Mouse (Mus musculus): Measurements from ENCODE around the gene Toe1. TPM values are rescaled to one million over a fixed set of nuclear protein-coding genes. Genes with fewer than 3 reads are reported as not detected.

The Toe1 gene
- total and polyA plus RNA-seq, 3 experiments = 31.3 to 47.8 (median 40.3) TPM

GRCm38 (mm10) chr4:116749750-116750149, 57.7 kb downstream of the Toe1 start:
- DNase-seq (ENCODE audit: extremely low read depth) = no peak
- Histone ChIP-seq H3K9me3 (replicated peaks; ENCODE audit: low read length) (no peaks in the 10 kb centered on the region), H3K27me3 (replicated peaks) (no peaks in the 10 kb centered on the region), H3K79me2 (replicated peaks; ENCODE audit: control insufficient read depth, extremely low read depth, insufficient read depth, poor library complexity, severe bottlenecking) (no peaks in the 10 kb centered on the region), H3K36me3 (replicated peaks in 1 of 2; ENCODE audit: control insufficient read depth in 1 of 2, insufficient read depth in 1 of 2, low read length in 1 of 2) (peaks cover 0 to 3% of the 10 kb centered on the region in 2 experiments), H3K4me3 (replicated peaks in 1 of 3; ENCODE audit: low read depth in 2 of 3, low read length in 2 of 3, poor library complexity in 1 of 3) (no peak overlapping the region), H3K9ac (ENCODE audit: insufficient read depth, low read depth) (no peak overlapping the region), H3K27ac (ENCODE audit: insufficient read depth, low read depth) (no peak overlapping the region), H3K4me1 (ENCODE audit: control insufficient read depth in 1 of 2, insufficient read depth in 2 of 2) (no peaks in the 10 kb centered on the region), H3K4me2 (ENCODE audit: insufficient read depth, low read depth, poor library complexity, severe bottlenecking) (no peak overlapping the region)
- in situ Hi-C loops (cut with MboI; ENCODE audit: low pct_ligation_motif_present, low pct_unique_long_range_greater_than_20kb, low sequenced_read_pairs) (no loop called here), dilution Hi-C loops (cut with MboI; ENCODE audit: extremely low pct_ligation_motif_present, extremely low pct_unique_long_range_greater_than_20kb, low sequenced_read_pairs) (no loop called here)
- no peak for TF ChIP-seq ELF1 (IDR thresholded peaks at IDR 0.05; ENCODE audit: low read depth, low read length)
- TF ChIP-seq BHLHE40 (IDR thresholded peaks at IDR 0.05; ENCODE audit: low read depth, low read length) = peak; percentile 17; the same call in 1 of the 2 replicates

Other genes with a start within 250 kb of the Toe1 start
- 31.3 and 34.2 TPM in 2 replicates for gene Gpbp1l1, start 250.0 kb downstream of the Toe1 start, total RNA-seq (2012; rRNA removed)
- gene Gpbp1l1, start 250.0 kb downstream of the Toe1 start, total RNA-seq (2014; rRNA removed) = 39.1 and 60.2 TPM in 2 replicates
- 28.4 and 34.7 TPM in 2 replicates for gene Gpbp1l1, start 250.0 kb downstream of the Toe1 start, polyA plus RNA-seq (2012; ENCODE audit: insufficient read length, low read depth)
- gene Ccdc17, start 211.0 kb downstream of the Toe1 start, total RNA-seq (2012; rRNA removed) = 2.5 and 2.6 TPM in 2 replicates
- gene Ccdc17, start 211.0 kb downstream of the Toe1 start, total RNA-seq (2014; rRNA removed) = 2.9 and 3.5 TPM in 2 replicates
- 3.4 and 4.0 TPM in 2 replicates for gene Ccdc17, start 211.0 kb downstream of the Toe1 start, polyA plus RNA-seq (2012; ENCODE audit: insufficient read length, low read depth)
- 139 and 186 TPM in 2 replicates for gene Nasp, start 179.7 kb downstream of the Toe1 start, total RNA-seq (2012; rRNA removed)
- gene Nasp, start 179.7 kb downstream of the Toe1 start, total RNA-seq (2014; rRNA removed) = 308 and 390 TPM in 2 replicates
- 347 and 399 TPM in 2 replicates for gene Nasp, start 179.7 kb downstream of the Toe1 start, polyA plus RNA-seq (2012; ENCODE audit: insufficient read length, low read depth)
- 347 and 373 TPM in 2 replicates for gene Akr1a1, start 156.0 kb downstream of the Toe1 start, total RNA-seq (2012; rRNA removed)
- gene Akr1a1, start 156.0 kb downstream of the Toe1 start, total RNA-seq (2014; rRNA removed) = 517 and 533 TPM in 2 replicates
- 450 and 470 TPM in 2 replicates for gene Akr1a1, start 156.0 kb downstream of the Toe1 start, polyA plus RNA-seq (2012; ENCODE audit: insufficient read length, low read depth)
- gene Prdx1, start 122.1 kb downstream of the Toe1 start, total RNA-seq (2012; rRNA removed) = 269 and 378 TPM in 2 replicates
- 1,274 and 1,469 TPM in 2 replicates for gene Prdx1, start 122.1 kb downstream of the Toe1 start, total RNA-seq (2014; rRNA removed)
- gene Prdx1, start 122.1 kb downstream of the Toe1 start, polyA plus RNA-seq (2012; ENCODE audit: insufficient read length, low read depth) = 934 and 1,078 TPM in 2 replicates
- gene Mmachc, start 99.2 kb downstream of the Toe1 start, total RNA-seq (2012; rRNA removed) = 10.0 and 10.5 TPM in 2 replicates
- gene Mmachc, start 99.2 kb downstream of the Toe1 start, total RNA-seq (2014; rRNA removed) = 28.2 and 32.1 TPM in 2 replicates
- gene Mmachc, start 99.2 kb downstream of the Toe1 start, polyA plus RNA-seq (2012; ENCODE audit: insufficient read length, low read depth) = 15.4 and 15.5 TPM in 2 replicates
- 15.3 and 19.9 TPM in 2 replicates for gene Ccdc163, start 99.1 kb downstream of the Toe1 start, total RNA-seq (2012; rRNA removed)
- gene Ccdc163, start 99.1 kb downstream of the Toe1 start, total RNA-seq (2014; rRNA removed) = 18.1 and 20.2 TPM in 2 replicates
- 27.6 and 27.9 TPM in 2 replicates for gene Ccdc163, start 99.1 kb downstream of the Toe1 start, polyA plus RNA-seq (2012; ENCODE audit: insufficient read length, low read depth)
- gene Tesk2, start 86.7 kb downstream of the Toe1 start, total RNA-seq (2012; rRNA removed) = 5.6 and 7.0 TPM in 2 replicates
- gene Tesk2, start 86.7 kb downstream of the Toe1 start, total RNA-seq (2014; rRNA removed) = 5.4 and 5.8 TPM in 2 replicates
- 3.5 and 4.8 TPM in 2 replicates for gene Tesk2, start 86.7 kb downstream of the Toe1 start, polyA plus RNA-seq (2012; ENCODE audit: insufficient read length, low read depth)
- 11.2 and 12.1 TPM in 2 replicates for gene Mutyh, start 83 bp upstream of the Toe1 start, total RNA-seq (2012; rRNA removed)
- gene Mutyh, start 83 bp upstream of the Toe1 start, total RNA-seq (2014; rRNA removed) = 12.5 and 15.7 TPM in 2 replicates
- gene Mutyh, start 83 bp upstream of the Toe1 start, polyA plus RNA-seq (2012; ENCODE audit: insufficient read length, low read depth) = 10.5 and 13.1 TPM in 2 replicates
- gene Hpdl, start 14.1 kb upstream of the Toe1 start, total RNA-seq (2012; rRNA removed) = 1.2 and 1.6 TPM in 2 replicates
- 0.20 and 0.31 TPM in 2 replicates for gene Hpdl, start 14.1 kb upstream of the Toe1 start, total RNA-seq (2014; rRNA removed)
- 0.59 and 0.67 TPM in 2 replicates for gene Hpdl, start 14.1 kb upstream of the Toe1 start, polyA plus RNA-seq (2012; ENCODE audit: insufficient read length, low read depth)
- 0.92 and 1.1 TPM in 2 replicates for gene Zswim5, start 69.7 kb upstream of the Toe1 start, total RNA-seq (2012; rRNA removed)
- gene Zswim5, start 69.7 kb upstream of the Toe1 start, total RNA-seq (2014; rRNA removed) = 1.0 and 1.2 TPM in 2 replicates
- 0.98 and 1.2 TPM in 2 replicates for gene Zswim5, start 69.7 kb upstream of the Toe1 start, polyA plus RNA-seq (2012; ENCODE audit: insufficient read length, low read depth)
- gene Urod, start 186.8 kb upstream of the Toe1 start, total RNA-seq (2012; rRNA removed) = 62.1 and 66.4 TPM in 2 replicates
- 81.0 and 82.1 TPM in 2 replicates for gene Urod, start 186.8 kb upstream of the Toe1 start, total RNA-seq (2014; rRNA removed)
- gene Urod, start 186.8 kb upstream of the Toe1 start, polyA plus RNA-seq (2012; ENCODE audit: insufficient read length, low read depth) = 53.1 and 57.7 TPM in 2 replicates
- gene Hectd3, start 187.7 kb upstream of the Toe1 start, total RNA-seq (2012; rRNA removed) = 8.1 and 8.6 TPM in 2 replicates
- 6.2 and 6.6 TPM in 2 replicates for gene Hectd3, start 187.7 kb upstream of the Toe1 start, total RNA-seq (2014; rRNA removed)
- gene Hectd3, start 187.7 kb upstream of the Toe1 start, polyA plus RNA-seq (2012; ENCODE audit: insufficient read length, low read depth) = 7.2 and 7.8 TPM in 2 replicates
- gene Eif2b3, start 211.8 kb upstream of the Toe1 start, total RNA-seq (2012; rRNA removed) = 49.9 and 62.2 TPM in 2 replicates
- gene Eif2b3, start 211.8 kb upstream of the Toe1 start, total RNA-seq (2014; rRNA removed) = 88.7 and 96.2 TPM in 2 replicates
- 83.3 and 84.9 TPM in 2 replicates for gene Eif2b3, start 211.8 kb upstream of the Toe1 start, polyA plus RNA-seq (2012; ENCODE audit: insufficient read length, low read depth)